Mouse (Mus musculus) cortical plate, adult 2 months (tissue): Measurements from ENCODE around the gene Gpc5. TPM values are rescaled to one million over a fixed set of nuclear protein-coding genes. Genes with fewer than 3 reads are reported as not detected.

Source experiments
- H3K27ac ChIP-seq: fragments of 200-500 bp; 2 replicates; pipeline ENCODE4 v1.5.1; 2012; ENCODE audit warnings: low read length, control low read depth, inconsistent platforms; ENCODE audit not compliant: insufficient read depth
- H3K4me1 ChIP-seq: fragments of 200-500 bp; 2 replicates; pipeline ENCODE4 v1.6.1; 2011; ENCODE audit warnings: low read length; ENCODE audit not compliant: control insufficient read depth, insufficient read depth
- H3K4me3 ChIP-seq: fragments of 200-500 bp; 2 replicates; pipeline ENCODE4 v1.5.1; 2011; ENCODE audit warnings: mild to moderate bottlenecking, low read length, control low read depth; ENCODE audit not compliant: insufficient read depth
- CTCF ChIP-seq: fragments of 200-500 bp; IDR thresholded peaks from 2 replicates; pipeline ENCODE4 v1.5.1; 2011; ENCODE audit warnings: mild to moderate bottlenecking, control low read depth, low read length; ENCODE audit not compliant: insufficient read depth; ENCODE audit errors: extremely low read depth
- POLR2A ChIP-seq: fragments of 200-500 bp; IDR thresholded peaks from 2 replicates; pipeline ENCODE4 v1.6.1; 2011; ENCODE audit warnings: mild to moderate bottlenecking, low read length, control low read depth; ENCODE audit not compliant: insufficient read depth; ENCODE audit errors: extremely low read depth
- polyA plus RNA-seq: library from polyadenylated mRNA; depleted of rRNA; stranded (reverse); fragments of >200 nt; gene quantifications from 2 replicates; pipeline ENCODE4 v1.2.3, GENCODE M21; 2012

Gene Gpc5
- polyA plus RNA-seq, 1 experiment: 49.6 TPM

GRCm38 (mm10) chr14:115475234-115475633, 383.2 kb downstream of the Gpc5 start:
- no peak overlapping the region for H3K27ac ChIP-seq
- TF ChIP-seq POLR2A: no peak
- peak; percentile 71 for TF ChIP-seq CTCF
- H3K4me1 ChIP-seq: no peaks in the 10 kb centered on the region
- no peak overlapping the region for H3K4me3 ChIP-seq

- TF ChIP-seq CTCF (no peak), POLR2A (no peak)
Observed at GRCm38 (mm10) chr14:115477360-115477759, 385.3 kb downstream of the Gpc5 start.

GRCm38 (mm10) chr14:115485090-115485489, 393.1 kb downstream of the Gpc5 start:
- Histone ChIP-seq H3K4me3 (no peak overlapping the region), H3K27ac (no peak overlapping the region), H3K4me1 (no peaks in the 10 kb centered on the region)
- TF ChIP-seq CTCF (peak; percentile 72), POLR2A (no peak)

More at GRCm38 (mm10) chr14:115477360-115477759, 385.3 kb downstream of the Gpc5 start:
- Histone ChIP-seq H3K27ac (no peak overlapping the region), H3K4me1 (no peaks in the 10 kb centered on the region), H3K4me3 (no peak overlapping the region)

GRCm38 (mm10) chr14:115500794-115501193, 408.8 kb downstream of the Gpc5 start:
- no peaks in the 10 kb centered on the region for H3K4me1 ChIP-seq
- no peak overlapping the region for H3K4me3 ChIP-seq
- H3K27ac ChIP-seq: no peak overlapping the region
- no peak for TF ChIP-seq POLR2A
- no peak for TF ChIP-seq CTCF

GRCm38 (mm10) chr14:115546516-115547282, 454.7 kb downstream of the Gpc5 start:
- Histone ChIP-seq H3K4me3 (no peak overlapping the region), H3K27ac (no peak overlapping the region), H3K4me1 (no peaks in the 10 kb centered on the region)
- no peak for TF ChIP-seq CTCF
- no peak for TF ChIP-seq POLR2A

GRCm38 (mm10) chr14:115551996-115552395, 460.0 kb downstream of the Gpc5 start:
- TF ChIP-seq CTCF (no peak), POLR2A (no peak)
- Histone ChIP-seq H3K4me3 (no peak overlapping the region), H3K27ac (no peak overlapping the region), H3K4me1 (no peaks in the 10 kb centered on the region)

- TF ChIP-seq POLR2A (no peak), CTCF (no peak)
- no peak overlapping the region for H3K4me3 ChIP-seq
- no peak overlapping the region for H3K27ac ChIP-seq
- H3K4me1 ChIP-seq: no peaks in the 10 kb centered on the region
Observed at GRCm38 (mm10) chr14:115580466-115581255, 488.6 kb downstream of the Gpc5 start.

GRCm38 (mm10) chr14:115581256-115581633, 489.2 kb downstream of the Gpc5 start:
- H3K4me3 ChIP-seq: no peak overlapping the region
- H3K4me1 ChIP-seq: no peaks in the 10 kb centered on the region
- H3K27ac ChIP-seq: no peak overlapping the region
- TF ChIP-seq POLR2A (no peak), CTCF (no peak)

- Histone ChIP-seq H3K4me1 (no peaks in the 10 kb centered on the region), H3K4me3 (no peak overlapping the region), H3K27ac (no peak overlapping the region)
- no peak for TF ChIP-seq POLR2A
- TF ChIP-seq CTCF: peak; percentile 38; the same call in 1 of the 2 replicates
Observed at GRCm38 (mm10) chr14:115600259-115601029, 508.4 kb downstream of the Gpc5 start.

GRCm38 (mm10) chr14:115614154-115614553, 522.1 kb downstream of the Gpc5 start:
- no peak for TF ChIP-seq POLR2A
- no peak for TF ChIP-seq CTCF
- Histone ChIP-seq H3K4me1 (no peaks in the 10 kb centered on the region), H3K27ac (no peak overlapping the region), H3K4me3 (no peak overlapping the region)
